Mouse (Mus musculus): ENCODE data around the gene Crk. TPM values are rescaled to one million over a fixed set of nuclear protein-coding genes. Genes with fewer than 3 reads are reported as not detected.

Gene Crk
- polyA plus RNA-seq (2011; ENCODE audit: insufficient read depth, insufficient read length, low replicate concordance, missing spikeins) = 14.9 and 39.7 TPM in 2 replicates

- Histone ChIP-seq H3K27ac (ENCODE audit: control insufficient read depth, insufficient read depth, low read depth, low read length, poor library complexity) (peak within 1 kb of the TSS; percentile 98), H3K4me1 (ENCODE audit: control insufficient read depth, insufficient read depth, low read length) (no peaks in the 10 kb centered on the region; the same call in 1 of the 2 replicates), H3K4me3 (replicated peaks; ENCODE audit: control insufficient read depth, low read depth, low read length) (peak within 1 kb of the TSS; percentile 97)
- WGBS = under 1% methylated on average over 55 of the region's 55 CpGs
- TF ChIP-seq POLR2A (IDR thresholded peaks at IDR 0.05; ENCODE audit: borderline replicate concordance, control insufficient read depth, low read depth, low read length) (peak; percentile 80; the same call in 1 of the 2 replicates), CTCF (IDR thresholded peaks at IDR 0.05; ENCODE audit: control insufficient read depth, insufficient read depth, low read length) (no peak)
Observed at GRCm38 (mm10) chr11:75678747-75679438, at the start of gene Crk. Gene Crk, plus strand, starts transcription at chr11:75679259.

- no peak overlapping the region for H3K27ac ChIP-seq (ENCODE audit: control insufficient read depth, insufficient read depth, low read depth, low read length, poor library complexity)
- no peak for TF ChIP-seq CTCF (IDR thresholded peaks at IDR 0.05; ENCODE audit: control insufficient read depth, insufficient read depth, low read length)
- TF ChIP-seq POLR2A (IDR thresholded peaks at IDR 0.05; ENCODE audit: borderline replicate concordance, control insufficient read depth, low read depth, low read length) = no peak
- no peak overlapping the region for H3K4me3 ChIP-seq (replicated peaks; ENCODE audit: control insufficient read depth, low read depth, low read length)
- 3% methylated on average over 5 of the region's 5 CpGs for whole genome bisulfite sequencing
- peaks cover 4% of the 10 kb centered on the region for H3K4me1 ChIP-seq (ENCODE audit: control insufficient read depth, insufficient read depth, low read length)
Observed at GRCm38 (mm10) chr11:75630098-75630497, 49.0 kb upstream of the Crk start.

GRCm38 (mm10) chr11:75630645-75631229 lies 48.3 kb upstream of the Crk start, which contains the start of gene Inpp5k:
Gene Inpp5k, plus strand, starts transcription at chr11:75630988.
- peak within 1 kb of the TSS; percentile 89 for H3K4me3 ChIP-seq (replicated peaks; ENCODE audit: control insufficient read depth, low read depth, low read length)
- peak within 1 kb of the TSS; percentile 71 for H3K27ac ChIP-seq (ENCODE audit: control insufficient read depth, insufficient read depth, low read depth, low read length, poor library complexity)
- under 1% methylated on average over 53 of the region's 53 CpGs for WGBS
- peaks cover 4% of the 10 kb centered on the region; the same call in 1 of the 2 replicates for H3K4me1 ChIP-seq (ENCODE audit: control insufficient read depth, insufficient read depth, low read length)
- peak; percentile 8; the same call in 1 of the 2 replicates for TF ChIP-seq CTCF (IDR thresholded peaks at IDR 0.05; ENCODE audit: control insufficient read depth, insufficient read depth, low read length)
- TF ChIP-seq POLR2A (IDR thresholded peaks at IDR 0.05; ENCODE audit: borderline replicate concordance, control insufficient read depth, low read depth, low read length) = peak; percentile 98

GRCm38 (mm10) chr11:75631561-75632225 lies 47.4 kb upstream of the Crk start:
- TF ChIP-seq CTCF (IDR thresholded peaks at IDR 0.05; ENCODE audit: control insufficient read depth, insufficient read depth, low read length) (no peak), POLR2A (IDR thresholded peaks at IDR 0.05; ENCODE audit: borderline replicate concordance, control insufficient read depth, low read depth, low read length) (no peak)
- Histone ChIP-seq H3K4me1 (ENCODE audit: control insufficient read depth, insufficient read depth, low read length) (peaks cover 4% of the 10 kb centered on the region; the same call in 1 of the 2 replicates), H3K27ac (ENCODE audit: control insufficient read depth, insufficient read depth, low read depth, low read length, poor library complexity) (no peak overlapping the region), H3K4me3 (replicated peaks; ENCODE audit: control insufficient read depth, low read depth, low read length) (peak overlapping the region; percentile 89)
- 8% methylated on average over 13 of the region's 13 CpGs for WGBS

GRCm38 (mm10) chr11:75632921-75633320 lies 46.1 kb upstream of the Crk start:
- no peak overlapping the region for H3K27ac ChIP-seq (ENCODE audit: control insufficient read depth, insufficient read depth, low read depth, low read length, poor library complexity)
- 94% methylated on average over 5 of the region's 5 CpGs for WGBS
- H3K4me3 ChIP-seq (replicated peaks; ENCODE audit: control insufficient read depth, low read depth, low read length) = no peak overlapping the region
- TF ChIP-seq CTCF (IDR thresholded peaks at IDR 0.05; ENCODE audit: control insufficient read depth, insufficient read depth, low read length) = no peak
- peaks cover 4% of the 10 kb centered on the region for H3K4me1 ChIP-seq (ENCODE audit: control insufficient read depth, insufficient read depth, low read length)

GRCm38 (mm10) chr11:75634801-75635200 lies 44.3 kb upstream of the Crk start:
- WGBS = 86% methylated on average over 3 of the region's 3 CpGs
- no peak overlapping the region for H3K4me3 ChIP-seq (replicated peaks; ENCODE audit: control insufficient read depth, low read depth, low read length)
- TF ChIP-seq CTCF (IDR thresholded peaks at IDR 0.05; ENCODE audit: control insufficient read depth, insufficient read depth, low read length) (no peak), POLR2A (IDR thresholded peaks at IDR 0.05; ENCODE audit: borderline replicate concordance, control insufficient read depth, low read depth, low read length) (no peak)
- H3K27ac ChIP-seq (ENCODE audit: control insufficient read depth, insufficient read depth, low read depth, low read length, poor library complexity) = no peak overlapping the region
- peaks cover 4% of the 10 kb centered on the region for H3K4me1 ChIP-seq (ENCODE audit: control insufficient read depth, insufficient read depth, low read length)

GRCm38 (mm10) chr11:75635315-75635714 lies 43.7 kb upstream of the Crk start:
- TF ChIP-seq CTCF (IDR thresholded peaks at IDR 0.05; ENCODE audit: control insufficient read depth, insufficient read depth, low read length) (no peak), POLR2A (IDR thresholded peaks at IDR 0.05; ENCODE audit: borderline replicate concordance, control insufficient read depth, low read depth, low read length) (no peak)
- Histone ChIP-seq H3K27ac (ENCODE audit: control insufficient read depth, insufficient read depth, low read depth, low read length, poor library complexity) (no peak overlapping the region), H3K4me3 (replicated peaks; ENCODE audit: control insufficient read depth, low read depth, low read length) (no peak overlapping the region), H3K4me1 (ENCODE audit: control insufficient read depth, insufficient read depth, low read length) (peaks cover 4% of the 10 kb centered on the region)
- WGBS = 88% methylated on average over 11 of the region's 11 CpGs

GRCm38 (mm10) chr11:75643323-75643722 lies 35.7 kb upstream of the Crk start:
- WGBS = 93% methylated on average over 5 of the region's 5 CpGs

More at GRCm38 (mm10) chr11:75643323-75643722, 35.7 kb upstream of the Crk start:
- Histone ChIP-seq H3K27ac (ENCODE audit: control insufficient read depth, insufficient read depth, low read depth, low read length, poor library complexity) (no peak overlapping the region), H3K4me1 (ENCODE audit: control insufficient read depth, insufficient read depth, low read length) (peaks cover 11% of the 10 kb centered on the region), H3K4me3 (replicated peaks; ENCODE audit: control insufficient read depth, low read depth, low read length) (no peak overlapping the region)
- TF ChIP-seq CTCF (IDR thresholded peaks at IDR 0.05; ENCODE audit: control insufficient read depth, insufficient read depth, low read length) (no peak), POLR2A (IDR thresholded peaks at IDR 0.05; ENCODE audit: borderline replicate concordance, control insufficient read depth, low read depth, low read length) (no peak)

All from bone marrow, adult 2 months (tissue).